Mouse (Mus musculus) ES-E14 (cell line): ENCODE data around the gene B3galt1.

Experiments
- CHD2 ChIP-seq: IDR thresholded peaks from 2 replicates; pipeline ENCODE4 v1.6.1; 2014; ENCODE audit warnings: mild to moderate bottlenecking, low read depth, low read length, inconsistent platforms
- HCFC1 ChIP-seq: IDR thresholded peaks from 2 replicates; pipeline ENCODE4 v1.6.1; 2012; ENCODE audit warnings: low read length, inconsistent platforms, borderline replicate concordance; ENCODE audit not compliant: insufficient read depth
- MAFK ChIP-seq: IDR thresholded peaks from 2 replicates; pipeline ENCODE4 v1.6.1; 2014; ENCODE audit warnings: mild to moderate bottlenecking, low read depth, low read length, inconsistent platforms; ENCODE audit not compliant: insufficient read depth
- ZC3H11A ChIP-seq: IDR thresholded peaks from 2 replicates; pipeline ENCODE4 v1.6.1; 2012; ENCODE audit warnings: low read depth, mild to moderate bottlenecking, inconsistent platforms, low read length, borderline replicate concordance
- ZNF384 ChIP-seq: IDR thresholded peaks from 2 replicates; pipeline ENCODE4 v1.6.1; 2012; ENCODE audit warnings: low read depth, low read length, inconsistent platforms

DNA sequence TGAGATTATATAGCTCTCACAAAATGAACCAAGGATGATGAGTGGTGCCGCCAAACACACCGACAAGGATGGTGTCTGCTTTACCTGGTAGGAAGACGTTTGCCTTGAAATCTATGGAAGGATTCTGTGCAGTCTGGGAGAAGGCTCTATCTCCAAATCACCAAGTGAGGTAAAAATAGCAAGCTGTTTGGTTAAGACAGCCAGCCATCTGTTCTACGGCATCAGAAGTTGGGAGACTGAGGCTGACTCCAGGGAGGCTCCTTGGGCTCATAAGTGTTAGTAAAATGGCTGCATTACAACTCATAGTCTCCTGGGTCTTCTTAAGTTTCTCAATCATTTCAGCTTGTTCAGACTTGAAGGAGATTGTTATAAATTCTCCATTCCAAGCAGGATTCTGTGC, 91.7 kb downstream of the B3galt1 start:
- TF ChIP-seq ZNF384: no peak
- TF ChIP-seq MAFK: no peak
- no peak for TF ChIP-seq ZC3H11A
- TF ChIP-seq CHD2: no peak
- no peak for TF ChIP-seq HCFC1
